Mouse (Mus musculus) layer of hippocampus, postnatal 14 days (tissue): ENCODE results near the gene Ccdc15. TPM values are rescaled to one million over a fixed set of nuclear protein-coding genes. Genes with fewer than 3 reads are reported as not detected.

ENCODE experiments used
- DNase-seq, 2 experiments: peaks; one replicate each; pipeline ENCODE4 v3.0.0; 2021 to 2022; ENCODE audit warnings: low spot score in 2 of 2, mixed read lengths in 1 of 2
- long read RNA-seq, 2 experiments: library from polyadenylated mRNA; stranded (forward); transcript quantifications; one replicate each; pipeline ENCODE4 v2.0.0; 2021
- total RNA-seq, 2 experiments: library from RNA; stranded (reverse); gene quantifications; 2 replicates each; pipeline ENCODE4 v1.2.3; 2021

Ccdc15 gene
- total RNA-seq, result 1 to 10 TPM; 2.2 to 2.7 TPM
- long read RNA-seq, experiment 1, result 0 reads
- long read RNA-seq, experiment 2, partial matches to known transcripts, result 0 of 1 reads
- long read RNA-seq, experiment 2, other reads (novel, unspliced or antisense), result 1 of 1 reads

GRCm38 (mm10) chr9:37347988-37348642, at the start of gene Ccdc15:
Gene Ccdc15, minus strand, starts transcription at chr9:37348432.
- DNase-seq, result peak; percentile 96 to 98

- no peak for DNase-seq
Measured at GRCm38 (mm10) chr9:37393482-37394131, 45.4 kb upstream of the Ccdc15 start.

- DNase-seq, result no peak
Measured at GRCm38 (mm10) chr9:37392071-37392470, 43.8 kb upstream of the Ccdc15 start.

GRCm38 (mm10) chr9:37390891-37391290, 42.7 kb upstream of the Ccdc15 start:
- no peak for DNase-seq

GRCm38 (mm10) chr9:37384284-37385182, 36.3 kb upstream of the Ccdc15 start:
- no peak for DNase-seq

GRCm38 (mm10) chr9:37383161-37383560, 34.9 kb upstream of the Ccdc15 start:
- no peak for DNase-seq

GRCm38 (mm10) chr9:37375718-37376117, 27.5 kb upstream of the Ccdc15 start:
- no peak for DNase-seq

- no peak for DNase-seq
Measured at GRCm38 (mm10) chr9:37371232-37371801, 23.1 kb upstream of the Ccdc15 start.

GRCm38 (mm10) chr9:37368860-37369259, 20.6 kb upstream of the Ccdc15 start:
- no peak for DNase-seq

- DNase-seq, result no peak
Measured at GRCm38 (mm10) chr9:37368081-37368830, 20.0 kb upstream of the Ccdc15 start.

GRCm38 (mm10) chr9:37367301-37368080, 19.3 kb upstream of the Ccdc15 start, which contains the start of gene Hepacam:
Gene Hepacam, plus strand, starts transcription at chr9:37367351.
- peak; percentile 52 to 74 for DNase-seq

GRCm38 (mm10) chr9:37365706-37366105, 17.5 kb upstream of the Ccdc15 start:
- DNase-seq, result no peak

- DNase-seq, result no peak
Measured at GRCm38 (mm10) chr9:37364392-37364791, 16.2 kb upstream of the Ccdc15 start.

GRCm38 (mm10) chr9:37363551-37363950, 15.3 kb upstream of the Ccdc15 start:
- DNase-seq, result no peak

- DNase-seq, result no peak
Measured at GRCm38 (mm10) chr9:37362881-37363280, 14.6 kb upstream of the Ccdc15 start.

- DNase-seq, result no peak
Measured at GRCm38 (mm10) chr9:37362084-37362483, 13.9 kb upstream of the Ccdc15 start.

GRCm38 (mm10) chr9:37359331-37360220, 11.3 kb upstream of the Ccdc15 start:
- peak; percentile 52 to 86 for DNase-seq

- peak; percentile 52 to 87 for DNase-seq
Measured at GRCm38 (mm10) chr9:37358713-37359330, 10.6 kb upstream of the Ccdc15 start.
